Comparison of ENCODE assay signal across 10 mouse cellular contexts in genomic region chr8:96362853-96363445, GRCm38 (mm10).
DNase-seq lines count a peak whose midpoint lies in the region; ATAC-seq and TF ChIP-seq lines count a peak whose summit lies in the region.
"Had no signal": no experiment of that assay in that cellular context is flagged by ENCODE, and none has a peak within 500 bp of the region (broad histone marks: within the 10 kb centered on the region; RNA-seq: fewer than 3 reads in every experiment).

No protein-coding gene starts in this region.

- peak overlapping the region; percentile 40; the same call in 1 of the 2 replicates for H3K27ac ChIP-seq in forebrain, embryonic 10.5 days
- no peak overlapping the region for H3K27ac ChIP-seq in forebrain, embryonic 11.5 days (ENCODE audit: low read depth, low read length)
- H3K27ac ChIP-seq in ES-E14 (ENCODE audit: insufficient read depth, low read depth, low read length, poor library complexity, severe bottlenecking): no peak overlapping the region
- H3K27ac ChIP-seq in embryonic facial prominence, embryonic 12.5 days: no peak overlapping the region
- H3K27ac ChIP-seq in liver, embryonic 13.5 days: no peak overlapping the region
- H3K27ac ChIP-seq: macrophage had no signal

- H3K36me3 ChIP-seq in forebrain, embryonic 10.5 days (replicated peaks): no peaks in the 10 kb centered on the region
- H3K36me3 ChIP-seq in forebrain, embryonic 11.5 days (ENCODE audit: control insufficient read depth, insufficient read depth, low read length): no peaks in the 10 kb centered on the region
- no peaks in the 10 kb centered on the region for H3K36me3 ChIP-seq in ES-E14 (ENCODE audit: control insufficient read depth, insufficient read depth, low read length, poor library complexity, severe bottlenecking)
- no peaks in the 10 kb centered on the region for H3K36me3 ChIP-seq in embryonic facial prominence, embryonic 12.5 days
- H3K36me3 ChIP-seq in liver, embryonic 13.5 days: no peaks in the 10 kb centered on the region

- no peak overlapping the region for H3K9ac ChIP-seq in forebrain, embryonic 11.5 days (ENCODE audit: low read length)
- H3K9ac ChIP-seq in ES-E14 (ENCODE audit: insufficient read depth, low read depth, low read length, poor library complexity, severe bottlenecking): no peak overlapping the region
- H3K9ac ChIP-seq in embryonic facial prominence, embryonic 12.5 days: no peak overlapping the region
- H3K9ac ChIP-seq in liver, embryonic 13.5 days: no peak overlapping the region

- peaks cover 9% of the 10 kb centered on the region for H3K4me1 ChIP-seq in forebrain, embryonic 10.5 days
- H3K4me1 ChIP-seq in forebrain, embryonic 11.5 days (replicated peaks; ENCODE audit: control insufficient read depth, insufficient read depth, low read length): no peaks in the 10 kb centered on the region
- H3K4me1 ChIP-seq in ES-E14 (ENCODE audit: control insufficient read depth in 2 of 2, insufficient read depth in 2 of 2, low read length in 2 of 2, poor library complexity in 1 of 2): no peaks in the 10 kb centered on the region
- H3K4me1 ChIP-seq in embryonic facial prominence, embryonic 12.5 days: no peaks in the 10 kb centered on the region
- H3K4me1 ChIP-seq in liver, embryonic 13.5 days (replicated peaks): no peaks in the 10 kb centered on the region

- H3K4me3 ChIP-seq in forebrain, embryonic 10.5 days: no peak overlapping the region
- no peak overlapping the region for H3K4me3 ChIP-seq in forebrain, embryonic 11.5 days (ENCODE audit: low read depth, low read length)
- H3K4me3 ChIP-seq in ES-E14 (ENCODE audit: insufficient read depth in 1 of 2, low read depth in 1 of 2, low read length in 2 of 2, poor library complexity in 1 of 2, severe bottlenecking in 1 of 2): no peak overlapping the region
- no peak overlapping the region for H3K4me3 ChIP-seq in embryonic facial prominence, embryonic 12.5 days
- H3K4me3 ChIP-seq in liver, embryonic 13.5 days (replicated peaks): no peak overlapping the region

- H3K9me3 ChIP-seq in forebrain, embryonic 10.5 days: no peaks in the 10 kb centered on the region
- no peaks in the 10 kb centered on the region for H3K9me3 ChIP-seq in forebrain, embryonic 11.5 days (ENCODE audit: control insufficient read depth, low read length)
- no peaks in the 10 kb centered on the region for H3K9me3 ChIP-seq in ES-E14 (ENCODE audit: control insufficient read depth, insufficient read depth, low read depth, low read length)
- H3K9me3 ChIP-seq in embryonic facial prominence, embryonic 12.5 days: no peaks in the 10 kb centered on the region
- H3K9me3 ChIP-seq in liver, embryonic 13.5 days (replicated peaks): no peaks in the 10 kb centered on the region

- in situ Hi-C loops in ES-E14 (cut with MboI; ENCODE audit: low sequenced_read_pairs in 2 of 2, unreplicated experiment in 2 of 2): no loop called here

- H3K27me3 ChIP-seq in forebrain, embryonic 10.5 days (ENCODE audit: poor library complexity, severe bottlenecking): no peaks in the 10 kb centered on the region
- no peaks in the 10 kb centered on the region for H3K27me3 ChIP-seq in forebrain, embryonic 11.5 days (ENCODE audit: control insufficient read depth, insufficient read depth, low read length)
- H3K27me3 ChIP-seq in embryonic facial prominence, embryonic 12.5 days: no peaks in the 10 kb centered on the region
- no peaks in the 10 kb centered on the region for H3K27me3 ChIP-seq in liver, embryonic 13.5 days

- no peak overlapping the region for H3K4me2 ChIP-seq in forebrain, embryonic 11.5 days (ENCODE audit: low read depth, low read length, severe bottlenecking)
- H3K4me2 ChIP-seq in embryonic facial prominence, embryonic 12.5 days (replicated peaks): 0 out of 2 replicates have a peak overlapping the region, but pooled peaks have one; percentile 3
- no peak overlapping the region for H3K4me2 ChIP-seq in liver, embryonic 13.5 days

- 35% methylated on average over 14 of the region's 14 CpGs for WGBS in forebrain, embryonic 10.5 days
- 37% methylated on average over 14 of the region's 14 CpGs for WGBS in forebrain, embryonic 11.5 days
- WGBS in embryonic facial prominence, embryonic 12.5 days: 29% methylated on average over 14 of the region's 14 CpGs
- 51% methylated on average over 14 of the region's 14 CpGs for WGBS in liver, embryonic 13.5 days (ENCODE audit: insufficient replicate concordance)

- DNase-seq in forebrain, embryonic 10.5 days (ENCODE audit: extremely low spot score, low spot score): peak; percentile 15
- no peak for DNase-seq in forebrain, embryonic 11.5 days (ENCODE audit: low spot score)
- peak; percentile 3 for DNase-seq in ES-E14 (ENCODE audit: low read depth, low spot score)
- no peak for DNase-seq in liver, embryonic 13.5 days
- DNase-seq in right cerebral cortex, postnatal 4 days: no peak
- no peak for DNase-seq in urinary bladder, postnatal 36 days (ENCODE audit: low spot score in 2 of 2)
- no peak for DNase-seq in cerebellum, adult 9-11 months
- DNase-seq: thymus, postnatal 36 days had no signal

- ATAC-seq in forebrain, embryonic 11.5 days (replicated peaks; ENCODE audit: low FRiP score): no peak
- ATAC-seq in embryonic facial prominence, embryonic 12.5 days (ENCODE audit: insufficient number of reproducible peaks, insufficient read depth, low FRiP score, low TSS enrichment): peak; percentile 67; the same call in 1 of the 2 replicates
- peak; percentile 29; the same call in 1 of the 2 replicates for ATAC-seq in liver, embryonic 13.5 days (ENCODE audit: low read depth)

TF ChIP-seq in ES-E14, 5 proteins besides CTCF, POLR2A, EP300 and RAD21:
- no peak for TF ChIP-seq HCFC1 (IDR thresholded peaks at IDR 0.05; ENCODE audit: borderline replicate concordance, insufficient read depth, low read length)
- no peak for TF ChIP-seq MAFK (IDR thresholded peaks at IDR 0.05; ENCODE audit: insufficient read depth, low read depth, low read length)
- TF ChIP-seq ZNF384 (IDR thresholded peaks at IDR 0.05; ENCODE audit: low read depth, low read length): no peak
- no peak for TF ChIP-seq CHD2 (IDR thresholded peaks at IDR 0.05; ENCODE audit: low read depth, low read length)
- TF ChIP-seq ZC3H11A (IDR thresholded peaks at IDR 0.05; ENCODE audit: borderline replicate concordance, low read depth, low read length): no peak

Comparison
In these comparisons a context has a peak if more than half of its experiments do, and no peak if none do; other contexts are left out.
1. DNase-seq: peak in forebrain, embryonic 10.5 days (single experiment) and ES-E14 (single experiment); none in forebrain, embryonic 11.5 days (single experiment), liver, embryonic 13.5 days (single experiment), right cerebral cortex, postnatal 4 days (single experiment), urinary bladder, postnatal 36 days (0 of 2) and cerebellum, adult 9-11 months (single experiment).